Mouse (Mus musculus) heart, adult 2 months (tissue): ENCODE measurements around the gene Rasgrf1.

ENCODE experiments used
- CTCF ChIP-seq: fragments of 200-600 bp; IDR thresholded peaks from 2 replicates; pipeline ENCODE4 v1.8.1; 2022; ENCODE audit warnings: antibody characterized with exemption, mild to moderate bottlenecking, moderate library complexity
- POLR2A ChIP-seq: fragments of 200-500 bp; IDR thresholded peaks from 2 replicates; pipeline ENCODE4 v1.6.1; 2011; ENCODE audit warnings: mild to moderate bottlenecking, low read depth, low read length, control low read depth; ENCODE audit not compliant: insufficient read depth

DNA sequence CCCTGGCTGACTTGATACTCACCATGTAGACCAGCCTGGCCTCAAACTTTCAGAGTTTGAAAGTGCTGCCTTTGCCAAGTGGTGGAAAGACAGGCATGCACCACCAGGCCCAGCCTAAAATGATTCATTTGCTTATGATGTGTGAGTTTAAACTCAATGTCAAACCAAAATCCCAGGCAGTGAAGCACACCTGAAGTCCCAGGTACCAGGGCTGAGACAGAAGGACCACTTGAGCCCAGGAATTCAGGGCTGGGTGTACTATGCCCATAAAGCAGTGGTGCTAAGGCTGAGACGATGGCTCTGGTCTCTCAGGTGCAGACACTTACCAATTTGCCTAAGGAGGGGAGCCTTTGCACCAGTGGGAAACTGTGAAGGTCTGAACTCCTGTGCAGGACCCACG is 125.5 kb downstream of the Rasgrf1 start:
- TF ChIP-seq CTCF (no peak), POLR2A (no peak)
